Mouse (Mus musculus) cerebellum, adult 2 months (tissue): Measurements from ENCODE around the gene Cbarp.

Source experiments
- CTCF ChIP-seq: fragments of 200-500 bp; IDR thresholded peaks from 2 replicates; pipeline ENCODE4 v1.5.1; 2011; ENCODE audit warnings: low read depth, mild to moderate bottlenecking, control low read depth, low read length, moderate library complexity, borderline replicate concordance; ENCODE audit not compliant: insufficient read depth
- POLR2A ChIP-seq: fragments of 200-500 bp; IDR thresholded peaks from 2 replicates; pipeline ENCODE4 v1.6.1; 2011; ENCODE audit warnings: low read length, control low read depth, borderline replicate concordance; ENCODE audit not compliant: insufficient read depth

GRCm38 (mm10) chr10:80133226-80133849, 7.3 kb downstream of the Cbarp start:
- TF ChIP-seq CTCF (no peak), POLR2A (no peak)
